Comparison of ENCODE assay signal across 23 mouse cellular contexts in genomic region chr2:33167060-33167459, GRCm38 (mm10). TPM values are rescaled to one million over a fixed set of nuclear protein-coding genes. Genes with fewer than 3 reads are reported as not detected.
DNase-seq lines count a peak whose midpoint lies in the region; ATAC-seq lines count a peak whose summit lies in the region.
"Had no signal": no experiment of that assay in that cellular context is flagged by ENCODE, and none has a peak within 500 bp of the region (broad histone marks: within the 10 kb centered on the region; RNA-seq: fewer than 3 reads in every experiment).

No protein-coding gene starts in this region.

- intact Hi-C loops in left cerebral cortex, postnatal 4 days (cut with DNase I) = no loop called here
- intact Hi-C loops in heart, postnatal 36 days (cut with DNase I) = no loop called here

- no peak overlapping the region for H3K4me3 ChIP-seq in limb, embryonic 10.5 days
- H3K4me3 ChIP-seq: embryonic facial prominence, embryonic 13.5 days; embryonic facial prominence, embryonic 15.5 days; erythroblast, embryonic 14.5 days; forebrain, embryonic 10.5 days; forebrain, embryonic 12.5 days had no signal

- no peaks in the 10 kb centered on the region for H3K9me3 ChIP-seq in limb, embryonic 10.5 days (replicated peaks)
- H3K9me3 ChIP-seq: embryonic facial prominence, embryonic 13.5 days; embryonic facial prominence, embryonic 15.5 days; forebrain, embryonic 10.5 days; forebrain, embryonic 12.5 days had no signal

- H3K27ac ChIP-seq in limb, embryonic 10.5 days = 0 out of 2 replicates have a peak overlapping the region, but pooled peaks have one; percentile 44
- H3K27ac ChIP-seq: embryonic facial prominence, embryonic 15.5 days; forebrain, embryonic 10.5 days; forebrain, embryonic 12.5 days had no signal

- H3K4me1 ChIP-seq in limb, embryonic 10.5 days = peaks cover 54% of the 10 kb centered on the region

- DNase-seq in 416B (ENCODE audit: low read depth) = peak; percentile 64
- DNase-seq in limb, embryonic 10.5 days (ENCODE audit: low spot score) = no peak
- DNase-seq in right cerebral cortex, postnatal 14 days = no peak
- DNase-seq in left cerebral cortex, postnatal 4 days = no peak
- DNase-seq in heart, postnatal 36 days = no peak
- DNase-seq: adrenal gland, adult 2 months; adrenal gland, postnatal 10 days; adrenal gland, postnatal 25 days; cerebellum, adult 11 months; cerebellum, adult 18-20 months; cerebellum, adult 8-10 months; cerebellum, adult 9-11 months; cerebellum, postnatal 14 days; cerebellum, postnatal 36 days; embryo, embryonic 11 days had no signal

- no peaks in the 10 kb centered on the region for H3K27me3 ChIP-seq in limb, embryonic 10.5 days (ENCODE audit: low read depth, poor library complexity, severe bottlenecking)
- H3K27me3 ChIP-seq: embryonic facial prominence, embryonic 13.5 days; embryonic facial prominence, embryonic 15.5 days had no signal

- no peaks in the 10 kb centered on the region for H3K36me3 ChIP-seq in limb, embryonic 10.5 days
- H3K36me3 ChIP-seq: embryonic facial prominence, embryonic 13.5 days; embryonic facial prominence, embryonic 15.5 days had no signal

- WGBS in limb, embryonic 10.5 days = 97% methylated on average over 3 of the region's 3 CpGs

- ATAC-seq in megakaryocyte, adult 5-6 weeks (ENCODE audit: poor library complexity, severe bottlenecking) = 0 out of 2 replicates have a peak, but pooled peaks have one; percentile 40
- ATAC-seq: forebrain, embryonic 14.5 days; forebrain, embryonic 16.5 days had no signal

RNA-seq across cellular contexts. Expression of gene Garnl3, which starts 35.6 kb away (rescaled TPM):
- polyA plus RNA-seq in limb, embryonic 10.5 days (2016; fragmentation: Nextera tagmentation; extraction: Ambion mirVana) = 8.6 and 9.4 TPM in 2 replicates
- 0.20 and 0.82 TPM in 2 replicates for total RNA-seq in megakaryocyte, adult 5-6 weeks (2015)
- 2.7 and 5.7 TPM in 2 replicates for total RNA-seq in megakaryocyte, adult 5-6 weeks (2017)
- total RNA-seq in left cerebral cortex, postnatal 4 days (2021) = 100 to 1,000 TPM; 158 to 162 TPM
- 1 to 10 TPM; 3.1 to 4.7 TPM for total RNA-seq in heart, postnatal 36 days (2021)
- polyA plus RNA-seq: erythroblast, embryonic 14.5 days had no signal

RNA-seq across cellular contexts. Expression of gene Angptl2, which starts 48.8 kb away (rescaled TPM):
- 40.1 and 51.8 TPM in 2 replicates for polyA plus RNA-seq in limb, embryonic 10.5 days (2016; fragmentation: Nextera tagmentation; extraction: Ambion mirVana)
- total RNA-seq in megakaryocyte, adult 5-6 weeks (2015) = 4.2 and 5.0 TPM in 2 replicates
- 9.8 and 11.4 TPM in 2 replicates for total RNA-seq in megakaryocyte, adult 5-6 weeks (2017)
- total RNA-seq in left cerebral cortex, postnatal 4 days (2021) = 1 to 10 TPM; 4.7 to 7.2 TPM
- 10 to 100 TPM; 51.2 to 67.0 TPM for total RNA-seq in heart, postnatal 36 days (2021)
- polyA plus RNA-seq: erythroblast, embryonic 14.5 days had no signal

Comparison
In these comparisons a context has a peak if more than half of its experiments do, and no peak if none do; other contexts are left out.
1. RNA of gene Garnl3, which starts 35.6 kb away (total RNA-seq): 158 to 162 TPM in left cerebral cortex, postnatal 4 days; 0.20 to 5.7 TPM in megakaryocyte, adult 5-6 weeks and 3.1 to 4.7 TPM in heart, postnatal 36 days; every median in the first group is over 10 times any median in the second.
2. RNA of gene Angptl2, which starts 48.8 kb away (total RNA-seq): 51.2 to 67.0 TPM in heart, postnatal 36 days; 4.2 to 11.4 TPM in megakaryocyte, adult 5-6 weeks and 4.7 to 7.2 TPM in left cerebral cortex, postnatal 4 days; every median in the first group is over 4 times any median in the second.